Mouse (Mus musculus) thymus, adult 2 months (tissue): Measurements from ENCODE around the gene Taf8. TPM values are rescaled to one million over a fixed set of nuclear protein-coding genes. Genes with fewer than 3 reads are reported as not detected.

ENCODE experiments used
- DNase-seq: peaks from one replicate; pipeline ENCODE4 v3.0.0; 2021
- H3K27ac ChIP-seq: fragments of 200-500 bp; 2 replicates; pipeline ENCODE4 v1.5.1; 2012; ENCODE audit warnings: low read length, control low read depth; ENCODE audit not compliant: control insufficient read depth, insufficient read depth
- H3K27me3 ChIP-seq: fragments of 200-500 bp; 2 replicates; pipeline ENCODE4 v1.6.1; 2012; ENCODE audit warnings: mild to moderate bottlenecking, low read length, moderate library complexity, mixed read lengths; ENCODE audit not compliant: control insufficient read depth, insufficient read depth
- H3K36me3 ChIP-seq: fragments of 200-500 bp; 2 replicates; pipeline ENCODE4 v1.6.1; 2012; ENCODE audit warnings: mild to moderate bottlenecking, low read length, moderate library complexity; ENCODE audit not compliant: control insufficient read depth, insufficient read depth
- H3K4me1 ChIP-seq: fragments of 200-500 bp; replicated peaks from 2 replicates; pipeline ENCODE4 v1.6.1; 2012; ENCODE audit warnings: low read length; ENCODE audit not compliant: control insufficient read depth, insufficient read depth
- H3K4me3 ChIP-seq: fragments of 200-500 bp; 2 replicates; pipeline ENCODE4 v1.5.1; 2012; ENCODE audit warnings: mild to moderate bottlenecking, low read length, control low read depth, moderate library complexity; ENCODE audit not compliant: control insufficient read depth, insufficient read depth
- CTCF ChIP-seq: fragments of 200-500 bp; IDR thresholded peaks from 2 replicates; pipeline ENCODE4 v1.5.1; 2012; ENCODE audit warnings: mild to moderate bottlenecking, control low read depth, low read length, moderate library complexity, borderline replicate concordance; ENCODE audit not compliant: control insufficient read depth, poor library complexity, insufficient read depth; ENCODE audit errors: extremely low read depth
- POLR2A ChIP-seq: fragments of 200-500 bp; IDR thresholded peaks from 2 replicates; pipeline ENCODE4 v1.6.1; 2012; ENCODE audit warnings: mild to moderate bottlenecking, low read length, control low read depth, moderate library complexity; ENCODE audit not compliant: control insufficient read depth, poor library complexity, insufficient read depth; ENCODE audit errors: extremely low read depth
- WGBS: fragments of 180-500 bp; shearing (Covaris S2); methylation state at CpG from one replicate; pipeline ENCODE4 v1.1.7; 2018; 5-methylcytosine and 5-hydroxymethylcytosine counted together
- polyA plus RNA-seq: library from polyadenylated mRNA; depleted of rRNA; stranded (reverse); fragments of >200 nt; gene quantifications from 2 replicates; pipeline ENCODE4 v1.2.3, GENCODE M21; 2012

Taf8 gene
- polyA plus RNA-seq, 1 experiment = 74.3 TPM

DNA sequence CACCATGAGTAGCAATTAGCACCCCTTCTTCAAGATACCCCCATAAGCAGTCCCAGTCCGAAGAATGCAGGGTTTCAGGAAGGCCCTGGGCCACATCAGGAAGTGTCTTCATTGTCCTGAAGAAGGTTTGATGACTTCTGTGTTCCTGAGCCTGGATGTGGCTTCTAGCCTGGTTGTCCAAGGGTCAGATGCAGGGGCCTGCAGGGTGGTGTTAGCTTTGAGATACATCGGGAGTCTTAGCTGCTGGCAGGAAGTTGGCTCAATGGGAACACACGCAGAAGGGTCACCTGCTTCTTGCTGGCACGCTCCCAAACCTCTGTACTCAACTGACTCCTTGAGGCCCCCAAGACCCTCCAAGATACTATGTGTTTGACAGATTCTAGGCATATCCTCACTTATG, 20.4 kb upstream of the Taf8 start:
- peaks cover 10% of the 10 kb centered on the region; the same call in 1 of the 2 replicates for H3K36me3 ChIP-seq
- H3K27me3 ChIP-seq = no peaks in the 10 kb centered on the region
- peak overlapping the region; percentile 90 for H3K27ac ChIP-seq
- WGBS = 12% methylated on average over 4 of the region's 4 CpGs
- peaks cover 83% of the 10 kb centered on the region for H3K4me1 ChIP-seq
- no peak for TF ChIP-seq POLR2A
- no peak for TF ChIP-seq CTCF
- peak overlapping the region; percentile 35; the same call in 1 of the 2 replicates for H3K4me3 ChIP-seq
- DNase-seq = peak; percentile 40

DNA sequence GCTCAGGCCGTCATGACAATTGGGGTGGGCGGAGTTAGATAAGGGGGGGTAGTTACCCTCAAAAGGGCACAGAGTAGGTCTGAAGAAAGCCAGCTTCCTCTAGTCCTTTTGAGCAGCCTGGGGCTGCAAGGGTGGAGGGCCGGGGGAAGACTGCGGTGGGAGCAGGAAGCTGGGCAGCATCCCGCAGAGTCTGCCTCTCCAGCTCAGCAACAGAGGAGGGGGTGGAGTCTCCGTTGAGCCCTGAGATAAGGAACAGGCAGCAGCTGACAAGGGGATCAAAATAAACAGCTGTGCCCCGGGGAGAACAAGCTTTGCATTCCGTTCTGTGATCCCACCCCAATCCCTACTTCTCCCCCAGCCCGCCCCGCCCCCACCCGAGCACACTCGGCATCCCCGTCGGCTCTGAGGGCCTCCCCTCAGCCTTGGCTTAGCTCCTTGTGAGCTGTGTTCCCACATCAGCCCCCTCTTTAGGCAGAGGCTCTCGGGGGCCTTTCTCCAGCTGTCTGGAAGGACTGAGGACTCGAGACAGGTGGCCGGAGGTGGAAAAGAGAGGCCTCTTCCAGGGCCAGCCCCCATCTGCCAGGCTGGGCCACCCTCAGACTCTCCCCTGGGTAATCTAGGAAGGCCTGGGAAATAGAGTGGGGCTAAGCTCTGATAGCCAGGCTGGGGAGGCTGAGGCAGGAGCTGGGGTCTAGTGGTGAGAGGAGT, 19.6 kb upstream of the Taf8 start:
- H3K27me3 ChIP-seq = no peaks in the 10 kb centered on the region
- 0 out of 2 replicates have a peak, but pooled peaks have one; percentile 21 for TF ChIP-seq CTCF
- TF ChIP-seq POLR2A = no peak
- WGBS = under 1% methylated on average over 17 of the region's 17 CpGs
- peaks cover 82% of the 10 kb centered on the region for H3K4me1 ChIP-seq
- DNase-seq = peak; percentile 91
- peak overlapping the region; percentile 90 for H3K27ac ChIP-seq
- peak overlapping the region; percentile 35 for H3K4me3 ChIP-seq
- peaks cover 17% of the 10 kb centered on the region for H3K36me3 ChIP-seq

DNA sequence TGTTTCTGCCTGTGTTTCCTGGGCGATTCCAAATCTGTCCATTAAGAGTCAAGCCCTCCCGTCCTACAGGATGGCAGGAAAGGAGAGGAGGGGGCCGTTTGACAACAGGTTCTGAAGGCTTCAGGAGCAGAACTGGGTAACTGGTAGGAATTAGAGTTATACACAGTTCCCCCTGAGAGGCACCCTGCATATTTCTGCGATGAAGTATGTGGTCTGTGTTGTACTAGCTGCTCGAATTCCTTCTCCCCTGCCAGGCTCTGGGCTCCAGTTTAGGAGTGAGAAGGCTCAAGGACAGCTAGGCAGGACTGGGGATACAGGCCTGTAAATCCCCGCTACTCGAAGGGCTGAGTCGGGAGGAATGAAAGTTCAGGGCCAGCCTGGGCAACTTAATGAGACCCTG, 16.1 kb upstream of the Taf8 start:
- no peak for DNase-seq
- WGBS = 74% methylated on average over 8 of the region's 8 CpGs
- TF ChIP-seq POLR2A = no peak
- TF ChIP-seq CTCF = no peak
- H3K4me3 ChIP-seq = no peak overlapping the region
- H3K4me1 ChIP-seq = peaks cover 77% of the 10 kb centered on the region
- peaks cover 37% of the 10 kb centered on the region for H3K36me3 ChIP-seq
- H3K27me3 ChIP-seq = no peaks in the 10 kb centered on the region
- peak overlapping the region; percentile 36; the same call in 1 of the 2 replicates for H3K27ac ChIP-seq

DNA sequence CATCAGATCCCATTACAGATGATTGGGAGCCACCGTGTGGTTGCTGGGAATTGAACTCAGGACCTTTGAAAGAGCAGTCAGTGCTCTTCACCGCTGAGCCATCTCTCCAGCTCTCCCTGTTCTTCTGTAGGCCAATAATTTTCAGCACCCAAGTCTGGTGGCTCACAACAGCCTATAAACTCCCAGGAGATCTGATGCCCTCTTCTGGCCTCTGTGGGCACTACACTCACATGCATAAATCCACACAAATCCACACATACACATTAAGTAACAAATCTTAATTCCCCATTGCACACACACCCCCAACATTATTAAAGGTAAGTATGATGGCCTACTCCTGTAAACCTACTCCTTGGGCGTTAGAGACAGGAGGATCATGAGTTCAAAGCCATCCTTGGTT, 14.1 kb upstream of the Taf8 start:
- WGBS = 97% methylated on average over 3 of the region's 3 CpGs
- Histone ChIP-seq H3K4me3 (no peak overlapping the region), H3K4me1 (peaks cover 78% of the 10 kb centered on the region), H3K27me3 (no peaks in the 10 kb centered on the region), H3K27ac (no peak overlapping the region), H3K36me3 (peaks cover 46% of the 10 kb centered on the region)
- no peak for DNase-seq
- no peak for TF ChIP-seq CTCF
- no peak for TF ChIP-seq POLR2A

DNA sequence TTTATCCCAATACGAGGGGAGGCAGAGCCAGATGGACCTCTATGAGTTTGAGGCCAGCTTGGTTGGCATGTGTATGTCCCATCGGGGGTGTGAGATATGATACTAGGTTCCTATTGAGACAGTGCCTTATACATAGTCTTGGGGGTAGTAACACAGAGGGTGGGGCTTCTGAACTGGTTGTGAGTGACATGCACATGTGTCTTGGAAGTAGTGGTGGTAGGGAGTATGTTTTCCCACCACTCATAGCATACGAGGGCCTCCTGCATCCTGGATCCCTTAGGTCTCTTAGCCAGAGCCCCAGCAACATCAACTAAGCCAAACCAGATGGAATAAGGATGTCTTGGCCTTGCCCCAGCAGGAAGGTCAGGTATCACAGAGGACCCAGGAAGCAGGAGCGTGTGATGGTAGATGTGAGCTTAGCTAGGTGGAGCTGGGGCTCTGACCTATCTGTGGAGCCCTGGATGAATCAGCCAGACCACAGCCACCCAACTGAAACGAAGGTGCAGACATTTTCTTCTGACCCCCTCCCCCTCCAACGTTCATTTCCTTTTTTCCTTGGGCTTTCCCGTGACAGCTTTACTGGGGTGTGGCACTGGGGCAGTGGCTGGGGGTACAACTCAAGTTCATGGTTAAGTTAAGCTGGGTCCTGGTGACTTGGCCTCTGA, 13.2 kb upstream of the Taf8 start:
- Histone ChIP-seq H3K36me3 (peaks cover 46% of the 10 kb centered on the region), H3K4me3 (no peak overlapping the region), H3K27ac (no peak overlapping the region), H3K27me3 (no peaks in the 10 kb centered on the region), H3K4me1 (peaks cover 69% of the 10 kb centered on the region)
- WGBS = 55% methylated on average over 7 of the region's 7 CpGs
- TF ChIP-seq POLR2A = no peak
- no peak for TF ChIP-seq CTCF
- no peak for DNase-seq

DNA sequence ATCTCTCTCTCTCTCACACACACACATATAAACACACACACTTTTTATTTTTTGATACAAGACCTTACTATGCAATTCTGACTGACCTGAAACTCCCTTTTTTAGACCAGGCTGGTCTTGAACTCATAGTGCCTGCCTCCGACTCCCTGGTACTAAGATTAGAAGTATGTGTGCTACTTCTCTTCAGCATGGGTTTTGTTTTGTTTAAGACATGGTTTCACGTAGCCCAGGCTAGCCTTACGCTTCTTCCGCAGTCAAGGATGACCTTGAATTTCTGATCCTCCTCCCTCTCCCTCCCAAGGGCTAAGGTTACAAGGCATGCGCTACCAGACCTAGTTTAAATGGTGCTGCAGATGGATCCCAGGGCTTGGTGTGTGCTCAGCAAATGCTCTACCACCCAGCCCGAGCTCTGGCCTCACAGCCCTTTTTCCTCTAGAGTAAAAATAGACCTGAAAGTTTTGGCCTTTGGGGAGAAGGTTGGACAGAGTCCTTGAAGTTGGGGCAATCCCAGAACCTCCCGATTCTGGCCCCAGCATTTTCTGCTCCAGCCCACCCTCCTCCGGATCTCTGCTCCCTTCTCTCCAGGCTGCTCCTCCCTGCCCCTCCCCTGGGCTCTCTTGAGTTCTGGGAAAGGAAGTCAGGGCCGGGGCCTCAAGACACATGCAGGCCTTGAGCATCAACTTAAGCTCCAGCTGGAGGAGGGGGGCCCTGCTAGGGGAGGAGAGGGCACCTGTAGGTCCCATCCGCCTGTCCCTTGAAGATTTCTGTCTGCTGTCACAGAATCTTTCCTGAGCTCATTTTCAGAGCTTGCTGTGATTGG, 11.1 kb upstream of the Taf8 start:
- peaks cover 46% of the 10 kb centered on the region for H3K36me3 ChIP-seq
- 53% methylated on average over 10 of the region's 10 CpGs for WGBS
- H3K27ac ChIP-seq = peak overlapping the region; percentile 85
- peak; percentile 72 for DNase-seq
- peak overlapping the region; percentile 16 for H3K4me3 ChIP-seq
- peaks cover 65% of the 10 kb centered on the region for H3K4me1 ChIP-seq
- H3K27me3 ChIP-seq = no peaks in the 10 kb centered on the region
- TF ChIP-seq POLR2A = no peak
- TF ChIP-seq CTCF = no peak
